Mouse (Mus musculus): ENCODE measurements around the gene Tomm40l. TPM values are rescaled to one million over a fixed set of nuclear protein-coding genes. Genes with fewer than 3 reads are reported as not detected.

Tomm40l gene
- polyA plus RNA-seq, 1 experiment: 51.8 TPM

DNA sequence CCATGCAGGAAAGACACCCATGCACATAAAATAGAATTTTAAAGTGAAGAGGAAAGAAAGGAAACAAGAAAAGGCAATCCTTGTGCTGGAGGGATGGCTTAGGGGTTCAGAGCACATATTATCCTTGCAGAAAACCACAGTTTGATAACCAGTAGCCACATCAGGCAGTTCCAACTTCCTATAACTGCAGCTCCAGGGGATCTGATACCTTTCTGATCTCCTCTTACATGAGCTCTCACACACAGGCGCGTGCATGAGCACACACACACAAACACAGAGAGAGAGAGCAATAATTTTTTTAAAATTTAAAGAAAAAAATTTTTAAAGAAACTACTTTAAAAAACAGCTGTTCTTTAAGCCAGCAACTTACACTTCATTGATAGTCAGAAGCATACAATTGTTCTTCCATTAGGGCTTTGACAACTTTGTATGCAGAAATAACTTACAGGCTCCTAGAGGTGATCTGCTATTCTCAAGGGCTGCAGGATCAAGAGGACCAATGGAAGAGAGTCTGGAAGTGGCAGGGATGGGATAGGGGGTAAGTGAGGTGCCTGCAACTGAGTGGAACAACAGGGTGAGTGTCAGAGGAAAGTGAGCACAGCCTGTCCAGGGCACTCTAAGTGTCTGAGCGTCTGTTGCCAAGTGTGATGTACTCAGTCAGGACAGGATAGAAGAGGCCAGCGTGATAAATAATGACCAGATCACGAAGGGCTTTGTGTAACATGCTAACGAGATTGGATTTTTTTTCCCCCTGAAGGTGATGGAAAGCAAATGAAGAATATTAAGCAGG, 16.4 kb downstream of the Tomm40l start:
- no peaks in the 10 kb centered on the region for H3K4me1 ChIP-seq (ENCODE audit: control insufficient read depth, insufficient read depth, low read length)
- H3K27ac ChIP-seq (ENCODE audit: insufficient read depth, low read depth, low read length): no peak overlapping the region
- no peak overlapping the region for H3K4me3 ChIP-seq (ENCODE audit: insufficient read depth, low read depth, low read length)
- H3K27me3 ChIP-seq (replicated peaks; ENCODE audit: control insufficient read depth, insufficient read depth, low read length): no peaks in the 10 kb centered on the region
- no peak for DNase-seq
- no peak for TF ChIP-seq POLR2A (IDR thresholded peaks at IDR 0.05; ENCODE audit: low read depth, low read length)
- no peak for TF ChIP-seq CTCF (conservative IDR thresholded peaks at IDR 0.05; ENCODE audit: insufficient read depth, insufficient read length, low read depth, low read length)
- H3K36me3 ChIP-seq (ENCODE audit: control insufficient read depth, insufficient read depth, low read length): no peaks in the 10 kb centered on the region
- 74% methylated on average over 6 of the region's 6 CpGs for whole genome bisulfite sequencing

GRCm38 (mm10) chr1:171204249-171204644, 18.1 kb downstream of the Tomm40l start:
- WGBS: 35% methylated on average over 7 of the region's 7 CpGs
- Histone ChIP-seq H3K4me1 (ENCODE audit: control insufficient read depth, insufficient read depth, low read length) (no peaks in the 10 kb centered on the region), H3K27me3 (replicated peaks; ENCODE audit: control insufficient read depth, insufficient read depth, low read length) (no peaks in the 10 kb centered on the region), H3K36me3 (ENCODE audit: control insufficient read depth, insufficient read depth, low read length) (no peaks in the 10 kb centered on the region), H3K27ac (ENCODE audit: insufficient read depth, low read depth, low read length) (no peak overlapping the region), H3K4me3 (ENCODE audit: insufficient read depth, low read depth, low read length) (no peak overlapping the region)
- TF ChIP-seq POLR2A (IDR thresholded peaks at IDR 0.05; ENCODE audit: low read depth, low read length): no peak
- no peak for TF ChIP-seq CTCF (conservative IDR thresholded peaks at IDR 0.05; ENCODE audit: insufficient read depth, insufficient read length, low read depth, low read length)
- peak; percentile 52 for DNase-seq

GRCm38 (mm10) chr1:171203471-171204248, 18.7 kb downstream of the Tomm40l start:
- no peak overlapping the region for H3K4me3 ChIP-seq (ENCODE audit: insufficient read depth, low read depth, low read length)
- no peaks in the 10 kb centered on the region for H3K4me1 ChIP-seq (ENCODE audit: control insufficient read depth, insufficient read depth, low read length)
- H3K27me3 ChIP-seq (replicated peaks; ENCODE audit: control insufficient read depth, insufficient read depth, low read length): no peaks in the 10 kb centered on the region
- TF ChIP-seq CTCF (conservative IDR thresholded peaks at IDR 0.05; ENCODE audit: insufficient read depth, insufficient read length, low read depth, low read length): no peak
- TF ChIP-seq POLR2A (IDR thresholded peaks at IDR 0.05; ENCODE audit: low read depth, low read length): no peak
- no peak overlapping the region for H3K27ac ChIP-seq (ENCODE audit: insufficient read depth, low read depth, low read length)
- H3K36me3 ChIP-seq (ENCODE audit: control insufficient read depth, insufficient read depth, low read length): no peaks in the 10 kb centered on the region
- WGBS: 64% methylated on average over 11 of the region's 11 CpGs
- DNase-seq: no peak

DNA sequence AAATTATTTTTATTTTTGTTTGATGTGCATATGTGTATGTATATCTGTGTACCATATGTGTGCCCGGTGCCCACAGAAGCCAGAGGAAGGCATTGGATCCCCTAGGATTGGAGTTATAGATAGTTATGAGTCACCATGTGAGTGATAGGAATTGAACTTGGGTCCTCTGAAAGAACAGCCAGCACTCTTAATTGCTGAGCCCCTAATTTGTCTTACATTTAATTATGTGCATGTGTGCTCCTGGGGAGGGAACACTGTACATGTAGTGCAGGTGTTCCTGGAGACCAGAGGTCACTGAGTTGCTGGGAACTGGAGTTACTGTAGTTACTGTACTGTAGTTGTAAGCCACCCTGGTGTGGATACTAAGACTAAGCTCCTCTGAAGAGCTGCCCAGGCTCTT, 21.5 kb downstream of the Tomm40l start:
- TF ChIP-seq POLR2A (IDR thresholded peaks at IDR 0.05; ENCODE audit: low read depth, low read length): no peak
- no peak for TF ChIP-seq CTCF (conservative IDR thresholded peaks at IDR 0.05; ENCODE audit: insufficient read depth, insufficient read length, low read depth, low read length)
- H3K4me3 ChIP-seq (ENCODE audit: insufficient read depth, low read depth, low read length): no peak overlapping the region
- DNase-seq: no peak
- H3K4me1 ChIP-seq (ENCODE audit: control insufficient read depth, insufficient read depth, low read length): no peaks in the 10 kb centered on the region
- WGBS: 95% methylated on average over 1 of the region's 1 CpGs
- H3K27ac ChIP-seq (ENCODE audit: insufficient read depth, low read depth, low read length): no peak overlapping the region
- no peaks in the 10 kb centered on the region for H3K36me3 ChIP-seq (ENCODE audit: control insufficient read depth, insufficient read depth, low read length)
- H3K27me3 ChIP-seq (replicated peaks; ENCODE audit: control insufficient read depth, insufficient read depth, low read length): 0 out of 2 replicates have a peak, but pooled peaks cover 2% of the 10 kb centered on the region

DNA sequence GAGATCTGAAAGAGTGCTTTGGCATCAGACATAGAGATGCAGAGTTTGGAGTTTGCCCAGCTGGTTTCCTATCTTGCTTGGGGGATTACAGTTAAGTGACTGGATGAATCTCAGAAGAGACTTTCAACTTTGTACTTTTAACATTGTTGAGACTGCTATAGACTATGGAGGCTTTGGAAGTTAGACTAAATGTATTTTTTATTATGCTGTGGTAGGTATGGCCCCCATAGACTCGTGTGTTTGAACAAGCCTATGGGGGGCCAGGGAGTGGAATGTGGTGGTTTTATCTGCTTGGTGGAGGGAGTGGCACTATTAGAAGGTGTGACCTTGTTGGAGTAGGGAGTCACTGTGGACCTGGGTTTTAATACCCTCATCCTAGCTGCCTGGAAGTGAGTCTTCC, 22.8 kb downstream of the Tomm40l start:
- H3K4me3 ChIP-seq (ENCODE audit: insufficient read depth, low read depth, low read length): no peak overlapping the region
- TF ChIP-seq CTCF (conservative IDR thresholded peaks at IDR 0.05; ENCODE audit: insufficient read depth, insufficient read length, low read depth, low read length): no peak
- no peak for TF ChIP-seq POLR2A (IDR thresholded peaks at IDR 0.05; ENCODE audit: low read depth, low read length)
- H3K4me1 ChIP-seq (ENCODE audit: control insufficient read depth, insufficient read depth, low read length): no peaks in the 10 kb centered on the region
- DNase-seq: no peak
- 74% methylated on average over 1 of the region's 1 CpGs for WGBS
- H3K27ac ChIP-seq (ENCODE audit: insufficient read depth, low read depth, low read length): no peak overlapping the region
- H3K36me3 ChIP-seq (ENCODE audit: control insufficient read depth, insufficient read depth, low read length): no peaks in the 10 kb centered on the region
- H3K27me3 ChIP-seq (replicated peaks; ENCODE audit: control insufficient read depth, insufficient read depth, low read length): 0 out of 2 replicates have a peak, but pooled peaks cover 3% of the 10 kb centered on the region

DNA sequence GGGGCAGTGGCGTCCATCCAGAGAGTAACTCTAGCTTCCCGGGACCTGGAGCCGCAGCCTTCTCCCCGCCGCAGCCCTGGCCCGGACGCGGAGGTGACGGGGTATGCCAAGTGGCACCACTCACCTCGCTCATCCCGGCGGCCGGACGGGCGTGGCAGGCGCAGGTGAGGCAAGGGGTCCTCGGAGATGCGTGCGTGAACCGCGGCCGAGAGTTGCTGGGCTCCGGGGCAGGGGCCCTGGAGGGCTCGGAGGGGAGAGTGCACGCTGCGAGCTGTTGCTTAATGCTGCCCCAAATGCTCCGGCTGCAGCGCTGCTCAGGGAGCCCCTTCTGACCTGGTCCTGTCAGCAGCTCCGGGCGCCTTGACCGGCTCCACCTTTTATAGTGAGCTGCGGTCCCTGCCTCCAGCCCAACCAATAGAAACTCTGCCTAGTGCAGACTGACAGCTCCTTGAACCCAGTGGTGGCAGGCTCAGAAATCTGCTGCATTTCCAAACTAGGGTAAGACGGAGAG, 26.4 kb downstream of the Tomm40l start, which contains the start of gene Pcp4l1:
Gene Pcp4l1 (minus strand): TSS at position 382 of the 511 bp plus-strand sequence.
- TF ChIP-seq POLR2A (IDR thresholded peaks at IDR 0.05; ENCODE audit: low read depth, low read length) (no peak), CTCF (conservative IDR thresholded peaks at IDR 0.05; ENCODE audit: insufficient read depth, insufficient read length, low read depth, low read length) (no peak)
- DNase-seq: peak; percentile 62
- peak within 1 kb of the TSS; percentile 51 for H3K4me3 ChIP-seq (ENCODE audit: insufficient read depth, low read depth, low read length)
- H3K27ac ChIP-seq (ENCODE audit: insufficient read depth, low read depth, low read length): no peak within 1 kb of the TSS
- no peaks in the 10 kb centered on the region for H3K36me3 ChIP-seq (ENCODE audit: control insufficient read depth, insufficient read depth, low read length)
- H3K4me1 ChIP-seq (ENCODE audit: control insufficient read depth, insufficient read depth, low read length): no peaks in the 10 kb centered on the region
- 0 out of 2 replicates have a peak, but pooled peaks cover 3% of the 10 kb centered on the region for H3K27me3 ChIP-seq (replicated peaks; ENCODE audit: control insufficient read depth, insufficient read depth, low read length)
- 1% methylated on average over 33 of the region's 33 CpGs for WGBS

Data from kidney, adult 2 months (tissue).